Mouse (Mus musculus) stomach, embryonic 14.5 days (tissue): Measurements from ENCODE around the gene Mif4gd. TPM values are rescaled to one million over a fixed set of nuclear protein-coding genes. Genes with fewer than 3 reads are reported as not detected.

Experiments
- ATAC-seq: fragments of 200-750 bp; cut with Nextera tagmentation; 2 replicates; pipeline ENCODE4 v1.8.0; 2017; ENCODE audit warnings: low read depth, moderate TSS enrichment; ENCODE audit not compliant: insufficient number of reproducible peaks, insufficient read depth, low FRiP score
- H3K27ac ChIP-seq: fragments of 300-500 bp; sonication (generic); 2 replicates; pipeline ENCODE4 v1.5.1; 2014; ENCODE audit warnings: mild to moderate bottlenecking, low read length, moderate library complexity, mixed read lengths
- H3K27me3 ChIP-seq: fragments of 300-500 bp; sonication (generic); 2 replicates; pipeline ENCODE4 v1.6.1; 2014; ENCODE audit warnings: low read length, control low read depth, mixed read lengths; ENCODE audit not compliant: control insufficient read depth, insufficient read depth
- H3K36me3 ChIP-seq: fragments of 300-500 bp; sonication (generic); 2 replicates; pipeline ENCODE4 v1.6.1; 2014; ENCODE audit warnings: mild to moderate bottlenecking, control low read depth, low read length, moderate library complexity, mixed read lengths; ENCODE audit not compliant: control insufficient read depth, insufficient read depth
- H3K4me1 ChIP-seq: fragments of 300-500 bp; sonication (generic); 2 replicates; pipeline ENCODE4 v1.6.1; 2014; ENCODE audit warnings: low read length, control low read depth, mixed read lengths; ENCODE audit not compliant: control insufficient read depth, insufficient read depth
- H3K4me2 ChIP-seq: fragments of 300-500 bp; sonication (generic); replicated peaks from 2 replicates; pipeline ENCODE4 v1.6.1; 2014; ENCODE audit warnings: low read depth, low read length, control low read depth
- H3K4me3 ChIP-seq: fragments of 300-500 bp; sonication (generic); 2 replicates; pipeline ENCODE4 v1.5.1; 2014; ENCODE audit warnings: low read depth, low read length, control low read depth
- H3K9ac ChIP-seq: fragments of 300-500 bp; sonication (generic); replicated peaks from 2 replicates; pipeline ENCODE4 v1.6.1; 2014; ENCODE audit warnings: low read depth, mild to moderate bottlenecking, control low read depth, low read length, moderate library complexity, mixed read lengths
- H3K9me3 ChIP-seq: fragments of 300-500 bp; sonication (generic); 2 replicates; pipeline ENCODE4 v1.6.1; 2016; ENCODE audit warnings: low read depth, low read length, control low read depth; ENCODE audit not compliant: control insufficient read depth
- WGBS: fragments of 180-500 bp; shearing (Covaris S2); extraction: QIAGEN DNeasy Blood & Tissue Kit; methylation state at CpG from one replicate; pipeline ENCODE4 v1.1.7; 2014; 5-methylcytosine and 5-hydroxymethylcytosine counted together
- polyA plus RNA-seq: library from polyadenylated mRNA; unstranded; fragments of >200 nt; fragmentation: Nextera tagmentation; extraction: Ambion mirVana; gene quantifications from 2 replicates; pipeline ENCODE4 v1.2.1, GENCODE M21; 2014

Mif4gd gene
- polyA plus RNA-seq, 1 experiment from 2014 or later, result 33.4 TPM

GRCm38 (mm10) chr11:115630532-115631504 is 18.0 kb upstream of the Mif4gd start:
- no peaks in the 10 kb centered on the region for H3K9me3 ChIP-seq
- H3K36me3 ChIP-seq, result no peaks in the 10 kb centered on the region
- H3K4me1 ChIP-seq, result peaks cover 5% of the 10 kb centered on the region; the same call in 1 of the 2 replicates
- no peak overlapping the region for H3K4me3 ChIP-seq
- H3K4me2 ChIP-seq, result no peak overlapping the region
- WGBS, result 47% methylated on average over 16 of the region's 16 CpGs
- H3K27me3 ChIP-seq, result no peaks in the 10 kb centered on the region
- no peak; the same call in 1 of the 2 replicates for ATAC-seq
- H3K27ac ChIP-seq, result 0 out of 2 replicates have a peak overlapping the region, but pooled peaks have one; percentile 21
- H3K9ac ChIP-seq, result no peak overlapping the region

- H3K27me3 ChIP-seq, result no peaks in the 10 kb centered on the region
- no peak overlapping the region for H3K9ac ChIP-seq
- no peaks in the 10 kb centered on the region for H3K9me3 ChIP-seq
- H3K4me2 ChIP-seq, result no peak overlapping the region
- H3K4me3 ChIP-seq, result no peak overlapping the region
- peaks cover 5% of the 10 kb centered on the region; the same call in 1 of the 2 replicates for H3K4me1 ChIP-seq
- 80% methylated on average over 13 of the region's 13 CpGs for WGBS
- H3K36me3 ChIP-seq, result no peaks in the 10 kb centered on the region
- ATAC-seq, result no peak
- no peak overlapping the region for H3K27ac ChIP-seq
Observed at GRCm38 (mm10) chr11:115629734-115630531, 17.2 kb upstream of the Mif4gd start.

- Histone ChIP-seq H3K4me3 (peak overlapping the region; percentile 45), H3K4me2 (peak overlapping the region; percentile 40), H3K36me3 (no peaks in the 10 kb centered on the region), H3K4me1 (peaks cover 5% of the 10 kb centered on the region; the same call in 1 of the 2 replicates), H3K9ac (no peak overlapping the region), H3K9me3 (no peaks in the 10 kb centered on the region), H3K27me3 (no peaks in the 10 kb centered on the region), H3K27ac (no peak overlapping the region)
- no peak; the same call in 1 of the 2 replicates for ATAC-seq
- 51% methylated on average over 13 of the region's 13 CpGs for WGBS
Observed at GRCm38 (mm10) chr11:115628465-115629101, 15.8 kb upstream of the Mif4gd start.

GRCm38 (mm10) chr11:115627705-115628464 is 15.1 kb upstream of the Mif4gd start, which contains the start of gene Slc25a19:
Slc25a19 (minus strand) TSS chr11:115628295.
- Histone ChIP-seq H3K36me3 (peaks cover 2% of the 10 kb centered on the region), H3K4me1 (peaks cover 5% of the 10 kb centered on the region; the same call in 1 of the 2 replicates), H3K4me3 (peak within 1 kb of the TSS; percentile 45), H3K9me3 (no peaks in the 10 kb centered on the region), H3K4me2 (peak within 1 kb of the TSS; percentile 78), H3K27ac (no peak within 1 kb of the TSS), H3K27me3 (no peaks in the 10 kb centered on the region), H3K9ac (peak within 1 kb of the TSS; percentile 22)
- ATAC-seq, result peak; percentile 99
- WGBS, result under 1% methylated on average over 47 of the region's 47 CpGs

- Histone ChIP-seq H3K9me3 (no peaks in the 10 kb centered on the region), H3K36me3 (peaks cover 10% of the 10 kb centered on the region), H3K4me2 (peak overlapping the region; percentile 78), H3K27ac (no peak overlapping the region), H3K4me3 (peak overlapping the region; percentile 45), H3K27me3 (no peaks in the 10 kb centered on the region), H3K4me1 (peaks cover 5% of the 10 kb centered on the region; the same call in 1 of the 2 replicates), H3K9ac (peak overlapping the region; percentile 22)
- no peak for ATAC-seq
- 44% methylated on average over 11 of the region's 11 CpGs for WGBS
Observed at GRCm38 (mm10) chr11:115626824-115627616, 14.3 kb upstream of the Mif4gd start.

- Histone ChIP-seq H3K9me3 (no peaks in the 10 kb centered on the region), H3K27me3 (no peaks in the 10 kb centered on the region), H3K27ac (no peak overlapping the region), H3K4me3 (no peak overlapping the region), H3K4me2 (no peak overlapping the region), H3K4me1 (peaks cover 5% of the 10 kb centered on the region; the same call in 1 of the 2 replicates), H3K9ac (no peak overlapping the region), H3K36me3 (peaks cover 16% of the 10 kb centered on the region)
- no peak for ATAC-seq
- 80% methylated on average over 9 of the region's 9 CpGs for WGBS
Observed at GRCm38 (mm10) chr11:115625877-115626276, 13.1 kb upstream of the Mif4gd start.

GRCm38 (mm10) chr11:115623487-115624070 is 10.8 kb upstream of the Mif4gd start:
- Histone ChIP-seq H3K27me3 (no peaks in the 10 kb centered on the region), H3K4me3 (no peak overlapping the region), H3K27ac (no peak overlapping the region), H3K36me3 (peaks cover 22% of the 10 kb centered on the region), H3K4me2 (no peak overlapping the region), H3K9me3 (no peaks in the 10 kb centered on the region), H3K9ac (no peak overlapping the region), H3K4me1 (peaks cover 5% of the 10 kb centered on the region; the same call in 1 of the 2 replicates)
- no peak for ATAC-seq
- WGBS, result 76% methylated on average over 9 of the region's 9 CpGs
